Mouse (Mus musculus) myocyte (in vitro differentiated cells): ENCODE data around the gene Pak3.

ENCODE experiments used
- CEBPB ChIP-seq: IDR thresholded peaks from 2 replicates; pipeline ENCODE4 v1.6.1; 2011; ENCODE audit warnings: mild to moderate bottlenecking, moderate library complexity; ENCODE audit not compliant: poor library complexity, insufficient read depth, severe bottlenecking
- E2F4 ChIP-seq: IDR thresholded peaks from one replicate; pipeline ENCODE4 v1.6.1; 2011; ENCODE audit warnings: mild to moderate bottlenecking, control low read depth, moderate library complexity; ENCODE audit not compliant: insufficient read depth
- POLR2A ChIP-seq: IDR thresholded peaks from one replicate; pipeline ENCODE4 v1.6.1; 2011; ENCODE audit warnings: low read depth, mild to moderate bottlenecking, control low read depth, moderate library complexity; ENCODE audit not compliant: insufficient read length
- POLR2AphosphoS2 ChIP-seq: IDR thresholded peaks from one replicate; pipeline ENCODE4 v1.6.1; 2011; ENCODE audit warnings: low read depth, control low read depth; ENCODE audit not compliant: insufficient read length
- REST ChIP-seq: IDR thresholded peaks from one replicate; pipeline ENCODE4 v1.6.1; 2011; ENCODE audit warnings: mild to moderate bottlenecking, control low read depth, moderate library complexity; ENCODE audit not compliant: insufficient read depth, insufficient read length
- TCF12 ChIP-seq: IDR thresholded peaks from one replicate; pipeline ENCODE4 v1.6.1; 2011; ENCODE audit warnings: mild to moderate bottlenecking, control low read depth; ENCODE audit not compliant: poor library complexity, insufficient read depth, severe bottlenecking
- USF1 ChIP-seq: IDR thresholded peaks from one replicate; pipeline ENCODE4 v1.6.1; 2011; ENCODE audit warnings: low read depth, mild to moderate bottlenecking, control low read depth, moderate library complexity

DNA sequence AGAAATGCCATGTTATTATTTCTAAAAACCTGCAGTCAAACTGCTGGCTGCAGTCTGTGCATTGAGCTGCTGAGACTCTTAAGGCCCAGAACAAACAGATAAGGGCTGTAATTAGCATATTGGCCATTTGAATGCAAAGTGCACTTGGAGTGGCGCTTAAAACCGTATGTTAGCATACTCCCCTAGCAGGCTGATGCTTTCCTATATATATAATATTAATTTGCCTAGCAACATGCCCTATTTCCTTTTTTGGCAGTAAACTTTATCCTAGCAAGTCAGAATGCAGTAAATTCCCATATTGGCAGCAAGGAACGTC, 136.7 kb downstream of the Pak3 start:
- TF ChIP-seq POLR2A (no peak), POLR2AphosphoS2 (no peak), TCF12 (no peak), CEBPB (no peak), E2F4 (no peak), USF1 (no peak), REST (no peak)
